Mouse (Mus musculus): Measurements from ENCODE around the gene Pvalb. TPM values are rescaled to one million over a fixed set of nuclear protein-coding genes. Genes with fewer than 3 reads are reported as not detected.

Gene Pvalb
- polyA plus RNA-seq, 1 experiment from 2014 or later: not detected

DNA sequence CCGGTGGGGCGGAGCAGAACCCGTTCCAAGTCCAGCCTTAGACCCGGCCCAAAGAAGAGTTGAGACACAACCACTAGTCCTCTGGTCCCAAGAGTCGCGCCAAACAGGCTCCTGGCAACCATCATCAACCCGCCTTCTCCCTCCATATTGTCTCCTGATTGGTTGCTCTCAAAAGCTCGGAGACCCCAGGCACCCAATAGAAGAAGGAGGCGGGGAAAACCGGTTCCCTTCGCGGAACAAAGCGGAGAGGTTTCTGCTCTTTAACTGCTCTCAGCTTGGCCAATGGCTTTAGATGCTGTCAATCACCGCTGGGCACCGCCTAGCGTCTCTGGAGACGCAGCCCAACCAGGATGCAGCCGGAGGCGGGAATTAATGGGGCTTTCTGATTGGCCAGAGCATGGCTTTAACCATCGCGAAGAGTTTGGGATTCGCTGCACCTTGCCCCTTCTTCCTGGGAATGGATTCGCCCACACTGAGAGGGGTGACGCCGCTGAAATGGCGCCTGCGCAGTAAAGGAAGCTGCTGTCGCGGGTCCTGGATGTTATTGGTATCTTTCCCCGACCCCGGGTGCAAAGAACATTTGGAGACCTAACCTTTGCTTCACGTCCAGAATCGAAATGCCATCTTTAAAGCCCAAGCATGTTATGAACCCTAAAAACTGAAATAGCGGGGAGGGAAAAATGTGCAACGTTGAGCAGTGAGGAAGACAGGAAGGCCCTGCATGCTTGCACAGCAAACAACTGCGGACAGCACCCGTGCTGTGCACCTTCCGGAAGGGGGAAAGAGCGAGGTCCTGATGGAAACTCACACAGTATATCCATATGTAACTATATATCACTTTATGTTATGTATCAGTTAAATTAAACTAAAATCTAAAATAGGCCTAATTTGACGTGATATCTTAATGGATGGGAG lies 32.0 kb downstream of the Pvalb start, which contains the start of gene Ift27:
Ift27 (minus strand) TSS at position 136 of the 915 bp plus-strand sequence.
- H3K4me1 ChIP-seq (replicated peaks): peaks cover 35% of the 10 kb centered on the region
- H3K4me2 ChIP-seq: peak within 1 kb of the TSS; percentile 97
- peak within 1 kb of the TSS; percentile 52 for H3K27ac ChIP-seq (replicated peaks)
- 2% methylated on average over 40 of the region's 40 CpGs for WGBS (ENCODE audit: insufficient replicate concordance)
- peak; percentile 98 for ATAC-seq (ENCODE audit: insufficient read depth)
- peak within 1 kb of the TSS; percentile 70 for H3K9ac ChIP-seq
- peak within 1 kb of the TSS; percentile 72 for H3K4me3 ChIP-seq (replicated peaks)
- H3K36me3 ChIP-seq (replicated peaks): no peaks in the 10 kb centered on the region
- H3K9me3 ChIP-seq (replicated peaks): no peaks in the 10 kb centered on the region
- H3K27me3 ChIP-seq: no peaks in the 10 kb centered on the region

GRCm38 (mm10) chr15:78172899-78173817 lies 33.0 kb downstream of the Pvalb start:
- H3K27me3 ChIP-seq: no peaks in the 10 kb centered on the region
- H3K36me3 ChIP-seq (replicated peaks): no peaks in the 10 kb centered on the region
- peak overlapping the region; percentile 97 for H3K4me2 ChIP-seq
- peak overlapping the region; percentile 72 for H3K4me3 ChIP-seq (replicated peaks)
- H3K27ac ChIP-seq (replicated peaks): no peak overlapping the region; the same call in none of the 2 replicates
- peak overlapping the region; percentile 70 for H3K9ac ChIP-seq
- no peak for ATAC-seq (ENCODE audit: insufficient read depth)
- H3K4me1 ChIP-seq (replicated peaks): peaks cover 35% of the 10 kb centered on the region
- H3K9me3 ChIP-seq (replicated peaks): no peaks in the 10 kb centered on the region
- WGBS (ENCODE audit: insufficient replicate concordance): 22% methylated on average over 26 of the region's 26 CpGs

- peaks cover 35% of the 10 kb centered on the region for H3K4me1 ChIP-seq (replicated peaks)
- WGBS (ENCODE audit: insufficient replicate concordance): 57% methylated on average over 11 of the region's 11 CpGs
- H3K27me3 ChIP-seq: no peaks in the 10 kb centered on the region
- H3K4me2 ChIP-seq: peak overlapping the region; percentile 97
- 0 out of 2 replicates have a peak overlapping the region, but pooled peaks have one; percentile 70 for H3K9ac ChIP-seq
- H3K9me3 ChIP-seq (replicated peaks): no peaks in the 10 kb centered on the region
- H3K4me3 ChIP-seq (replicated peaks): peak overlapping the region; percentile 72
- H3K36me3 ChIP-seq (replicated peaks): no peaks in the 10 kb centered on the region
- no peak overlapping the region for H3K27ac ChIP-seq (replicated peaks)
- ATAC-seq (ENCODE audit: insufficient read depth): no peak
These were observed 33.8 kb downstream of the Pvalb start for GRCm38 (mm10) chr15:78172256-78172898.

DNA sequence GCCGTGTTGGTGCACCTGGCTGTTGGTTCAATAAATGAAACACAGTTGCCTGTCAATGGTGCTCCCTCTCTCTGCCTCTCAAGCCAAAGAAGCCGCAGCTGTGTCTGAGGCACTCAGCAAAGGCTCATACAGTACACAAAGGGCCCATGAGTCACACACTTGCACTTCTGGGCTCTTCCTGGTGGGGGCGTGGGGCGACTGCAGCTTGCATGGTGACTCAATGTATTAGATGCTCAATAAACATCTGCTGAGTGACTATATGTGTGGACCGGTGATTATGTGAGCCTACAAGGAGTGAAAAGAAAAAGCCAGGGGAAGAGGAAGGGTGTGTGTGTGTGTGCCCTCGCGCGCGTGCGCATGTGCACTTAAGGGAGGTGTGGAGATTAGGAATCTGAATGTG lies 34.5 kb downstream of the Pvalb start:
- no peaks in the 10 kb centered on the region for H3K36me3 ChIP-seq (replicated peaks)
- WGBS (ENCODE audit: insufficient replicate concordance): 85% methylated on average over 10 of the region's 10 CpGs

GRCm38 (mm10) chr15:78170708-78171107 lies 35.5 kb downstream of the Pvalb start:
- Histone ChIP-seq H3K4me3 (replicated peaks) (no peak overlapping the region), H3K4me1 (replicated peaks) (peaks cover 33% of the 10 kb centered on the region), H3K4me2 (no peak overlapping the region), H3K27me3 (no peaks in the 10 kb centered on the region), H3K27ac (replicated peaks) (no peak overlapping the region), H3K9me3 (replicated peaks) (no peaks in the 10 kb centered on the region), H3K36me3 (replicated peaks) (no peaks in the 10 kb centered on the region), H3K9ac (no peak overlapping the region)
- WGBS (ENCODE audit: insufficient replicate concordance): 79% methylated on average over 15 of the region's 15 CpGs
- ATAC-seq (ENCODE audit: insufficient read depth): no peak

More for the DNA sequence above, 34.5 kb downstream of the Pvalb start:
- H3K27ac ChIP-seq (replicated peaks): no peak overlapping the region
- H3K4me1 ChIP-seq (replicated peaks): peaks cover 35% of the 10 kb centered on the region
- ATAC-seq (ENCODE audit: insufficient read depth): no peak
- H3K4me2 ChIP-seq: no peak overlapping the region
- no peak overlapping the region for H3K4me3 ChIP-seq (replicated peaks)
- H3K27me3 ChIP-seq: no peaks in the 10 kb centered on the region
- H3K9me3 ChIP-seq (replicated peaks): no peaks in the 10 kb centered on the region
- H3K9ac ChIP-seq: no peak overlapping the region

DNA sequence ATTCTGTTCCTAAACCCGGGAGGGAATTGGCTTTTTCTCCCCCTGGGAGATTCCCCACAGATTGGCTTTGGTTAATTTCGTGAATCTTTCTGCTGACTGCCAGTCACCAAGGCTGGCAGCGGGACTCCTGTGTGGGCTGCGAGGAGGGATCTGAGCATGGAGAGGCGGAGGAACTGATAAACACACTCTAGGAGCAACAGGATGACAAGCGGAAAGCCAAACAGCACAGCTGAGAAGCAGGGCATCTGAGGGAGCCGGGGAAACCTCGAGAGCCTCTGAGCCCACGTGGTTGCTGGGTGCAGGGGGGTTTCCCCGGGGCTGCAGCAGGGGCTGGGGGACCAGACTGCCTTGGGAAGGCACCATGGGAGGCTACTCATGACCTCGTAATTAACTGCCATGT lies 36.6 kb downstream of the Pvalb start:
- Histone ChIP-seq H3K27ac (replicated peaks) (no peak overlapping the region), H3K9ac (no peak overlapping the region), H3K4me1 (replicated peaks) (peaks cover 22% of the 10 kb centered on the region), H3K36me3 (replicated peaks) (no peaks in the 10 kb centered on the region), H3K9me3 (replicated peaks) (no peaks in the 10 kb centered on the region), H3K4me2 (no peak overlapping the region), H3K4me3 (replicated peaks) (no peak overlapping the region), H3K27me3 (no peaks in the 10 kb centered on the region)
- no peak for ATAC-seq (ENCODE audit: insufficient read depth)
- 71% methylated on average over 11 of the region's 11 CpGs for WGBS (ENCODE audit: insufficient replicate concordance)

DNA sequence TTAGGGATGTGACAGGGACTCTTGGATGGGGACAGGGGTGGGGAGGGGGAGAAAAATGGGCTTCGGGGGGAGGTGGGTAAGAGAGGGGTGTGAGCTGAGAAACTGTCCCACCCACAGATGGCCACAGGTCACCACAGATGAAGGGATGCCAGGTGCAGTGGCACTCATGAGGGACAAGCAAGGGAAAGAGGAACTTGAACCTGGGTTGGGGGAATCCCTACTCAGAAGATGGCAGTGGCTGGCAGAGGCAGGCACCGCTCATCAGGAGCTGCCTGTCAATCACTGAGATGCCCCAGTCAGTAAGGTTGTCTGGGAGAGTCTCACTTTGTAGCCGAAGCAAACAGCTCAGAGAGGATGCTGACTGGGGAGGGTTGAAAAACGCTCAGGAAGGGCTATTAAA lies 40.9 kb downstream of the Pvalb start:
- WGBS (ENCODE audit: insufficient replicate concordance): 57% methylated on average over 4 of the region's 4 CpGs
- Histone ChIP-seq H3K4me1 (replicated peaks) (no peaks in the 10 kb centered on the region), H3K27ac (replicated peaks) (no peak overlapping the region), H3K4me2 (no peak overlapping the region), H3K4me3 (replicated peaks) (no peak overlapping the region), H3K9me3 (replicated peaks) (no peaks in the 10 kb centered on the region), H3K36me3 (replicated peaks) (no peaks in the 10 kb centered on the region), H3K27me3 (no peaks in the 10 kb centered on the region), H3K9ac (no peak overlapping the region)
- ATAC-seq (ENCODE audit: insufficient read depth): no peak

DNA sequence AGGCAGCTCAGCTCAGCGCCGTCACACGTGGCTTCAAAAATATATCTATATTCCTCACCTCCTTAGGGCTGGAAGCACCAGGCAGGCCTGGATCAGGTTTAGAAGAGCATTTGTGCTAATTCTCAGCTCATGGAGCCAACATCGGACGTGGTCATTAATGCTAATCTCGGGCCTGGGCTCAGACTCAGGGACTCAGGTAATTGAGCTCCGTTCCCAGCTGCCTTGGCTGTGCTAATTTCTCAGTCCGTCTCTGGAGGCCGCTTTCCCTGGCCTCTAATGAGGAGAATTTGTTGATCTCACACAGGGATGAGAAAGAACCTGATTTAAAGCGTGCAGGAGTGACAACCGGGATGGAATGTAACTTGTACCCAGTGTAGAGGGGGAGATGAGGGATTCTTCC lies 41.7 kb downstream of the Pvalb start:
- Histone ChIP-seq H3K4me2 (no peak overlapping the region), H3K4me3 (replicated peaks) (no peak overlapping the region), H3K36me3 (replicated peaks) (no peaks in the 10 kb centered on the region), H3K9ac (no peak overlapping the region), H3K4me1 (replicated peaks) (no peaks in the 10 kb centered on the region), H3K9me3 (replicated peaks) (no peaks in the 10 kb centered on the region), H3K27ac (replicated peaks) (no peak overlapping the region), H3K27me3 (no peaks in the 10 kb centered on the region)
- WGBS (ENCODE audit: insufficient replicate concordance): 79% methylated on average over 11 of the region's 11 CpGs
- no peak for ATAC-seq (ENCODE audit: insufficient read depth)

GRCm38 (mm10) chr15:78161946-78162345 lies 44.3 kb downstream of the Pvalb start:
- 71% methylated on average over 9 of the region's 9 CpGs for WGBS (ENCODE audit: insufficient replicate concordance)
- H3K4me3 ChIP-seq (replicated peaks): no peak overlapping the region
- H3K27me3 ChIP-seq: no peaks in the 10 kb centered on the region
- no peak overlapping the region for H3K27ac ChIP-seq (replicated peaks)
- H3K36me3 ChIP-seq (replicated peaks): no peaks in the 10 kb centered on the region
- no peaks in the 10 kb centered on the region for H3K4me1 ChIP-seq (replicated peaks)
- no peak overlapping the region for H3K4me2 ChIP-seq
- H3K9ac ChIP-seq: no peak overlapping the region
- no peaks in the 10 kb centered on the region for H3K9me3 ChIP-seq (replicated peaks)
- ATAC-seq (ENCODE audit: insufficient read depth): no peak

GRCm38 (mm10) chr15:78158335-78158734 lies 47.9 kb downstream of the Pvalb start:
- WGBS (ENCODE audit: insufficient replicate concordance): 75% methylated on average over 5 of the region's 5 CpGs

More at GRCm38 (mm10) chr15:78158335-78158734, 47.9 kb downstream of the Pvalb start:
- Histone ChIP-seq H3K4me1 (replicated peaks) (no peaks in the 10 kb centered on the region), H3K9me3 (replicated peaks) (no peaks in the 10 kb centered on the region), H3K9ac (no peak overlapping the region), H3K36me3 (replicated peaks) (no peaks in the 10 kb centered on the region), H3K27ac (replicated peaks) (no peak overlapping the region), H3K4me2 (no peak overlapping the region), H3K4me3 (replicated peaks) (no peak overlapping the region), H3K27me3 (no peaks in the 10 kb centered on the region; the same call in 1 of the 2 replicates)
- no peak for ATAC-seq (ENCODE audit: insufficient read depth)
